In the genomic region with DNA sequence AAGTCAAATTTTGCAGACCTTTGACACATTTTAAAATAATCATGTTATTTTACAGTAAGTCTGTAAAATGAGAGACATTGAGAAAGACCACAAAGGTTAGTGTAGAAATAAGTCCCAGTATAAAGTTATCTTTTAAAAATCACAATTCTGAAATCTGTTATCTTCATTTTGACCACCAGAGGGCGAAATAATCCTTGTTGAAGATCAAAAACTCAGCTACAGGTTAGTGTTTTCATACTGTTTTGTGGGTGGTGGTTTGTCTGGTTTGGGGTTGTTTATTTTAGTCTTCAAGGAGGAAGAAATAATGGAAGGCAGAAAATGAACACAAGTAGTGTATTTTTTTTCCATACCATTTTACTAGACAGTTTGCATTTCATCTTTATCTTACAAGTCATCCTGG, we compare ENCODE assay signal across 10 mouse cellular contexts.
A peak's percentile ranks its signal among the peaks of the same experiment; 100 is the strongest.
DNase-seq lines count a peak whose midpoint lies in the region; ATAC-seq and TF ChIP-seq lines count a peak whose summit lies in the region.
"Had no signal": no experiment of that assay in that cellular context is flagged by ENCODE, and none has a peak within 500 bp of the region (broad histone marks: within the 10 kb centered on the region; RNA-seq: fewer than 3 reads in every experiment).

No protein-coding gene starts in this region.

- peak; percentile 39; the same call in 1 of the 2 replicates for TF ChIP-seq CTCF in lung, adult 2 months (IDR thresholded peaks at IDR 0.05; ENCODE audit: insufficient read depth, low read length)

- H3K27ac ChIP-seq in forebrain, embryonic 14.5 days (ENCODE audit: low read depth, low read length) = no peak overlapping the region
- no peak overlapping the region for H3K27ac ChIP-seq in forebrain, embryonic 13.5 days
- H3K27ac ChIP-seq in kidney, embryonic 16.5 days (ENCODE audit: low read length) = no peak overlapping the region

- H3K36me3 ChIP-seq in forebrain, embryonic 14.5 days (ENCODE audit: control insufficient read depth, insufficient read depth, low read length) = no peaks in the 10 kb centered on the region
- H3K36me3 ChIP-seq in forebrain, embryonic 13.5 days (ENCODE audit: poor library complexity, severe bottlenecking) = no peaks in the 10 kb centered on the region
- H3K36me3 ChIP-seq in kidney, embryonic 16.5 days (ENCODE audit: insufficient read depth, low read length) = no peaks in the 10 kb centered on the region

- TF ChIP-seq POLR2A in lung, adult 2 months (IDR thresholded peaks at IDR 0.05; ENCODE audit: borderline replicate concordance, extremely low read depth, low read depth, low read length) = no peak

- peak; percentile 78 for DNase-seq in forebrain, embryonic 14.5 days (ENCODE audit: low spot score)
- DNase-seq in lung, adult 2 months = no peak
- no peak for DNase-seq in lung, postnatal 4 days
- DNase-seq in c-Kit-positive CD71-positive TER-119-positive erythroid progenitor cells, embryonic 14.5 days (ENCODE audit: low spot score) = peak; percentile 10
- peak; percentile 15 for DNase-seq in retina, adult 2 months (ENCODE audit: low read depth, low spot score)
- DNase-seq in ovary, postnatal 36 days (ENCODE audit: low spot score) = no peak
- DNase-seq: layer of hippocampus, postnatal 36 days had no signal

- H3K4me1 ChIP-seq in forebrain, embryonic 14.5 days (ENCODE audit: control insufficient read depth, insufficient read depth, low read length) = no peaks in the 10 kb centered on the region
- no peaks in the 10 kb centered on the region for H3K4me1 ChIP-seq in forebrain, embryonic 13.5 days
- no peaks in the 10 kb centered on the region for H3K4me1 ChIP-seq in lung, adult 2 months (ENCODE audit: control insufficient read depth, insufficient read depth, low read length)
- H3K4me1 ChIP-seq in kidney, embryonic 16.5 days (ENCODE audit: insufficient read depth, low read length) = peaks cover 8% of the 10 kb centered on the region; the same call in 1 of the 2 replicates

- H3K4me3 ChIP-seq in forebrain, embryonic 14.5 days (ENCODE audit: low read depth, low read length) = no peak overlapping the region
- H3K4me3 ChIP-seq in forebrain, embryonic 13.5 days = no peak overlapping the region
- H3K4me3 ChIP-seq in lung, adult 2 months (replicated peaks; ENCODE audit: extremely low read depth, low read depth, low read length) = no peak overlapping the region
- H3K4me3 ChIP-seq in kidney, embryonic 16.5 days (ENCODE audit: low read length) = no peak overlapping the region
- H3K4me3 ChIP-seq: erythroblast, embryonic 14.5 days had no signal

- H3K4me2 ChIP-seq in forebrain, embryonic 14.5 days (ENCODE audit: low read length) = no peak overlapping the region
- H3K4me2 ChIP-seq in forebrain, embryonic 13.5 days = no peak overlapping the region
- H3K4me2 ChIP-seq in kidney, embryonic 16.5 days (replicated peaks; ENCODE audit: low read depth, low read length) = no peak overlapping the region

- no peaks in the 10 kb centered on the region for H3K9me3 ChIP-seq in forebrain, embryonic 14.5 days (replicated peaks; ENCODE audit: control insufficient read depth, low read length)
- no peaks in the 10 kb centered on the region for H3K9me3 ChIP-seq in forebrain, embryonic 13.5 days (replicated peaks)
- no peaks in the 10 kb centered on the region for H3K9me3 ChIP-seq in kidney, embryonic 16.5 days (ENCODE audit: low read length)

- H3K9ac ChIP-seq in forebrain, embryonic 14.5 days (ENCODE audit: low read length) = no peak overlapping the region
- no peak overlapping the region for H3K9ac ChIP-seq in forebrain, embryonic 13.5 days
- no peak overlapping the region for H3K9ac ChIP-seq in kidney, embryonic 16.5 days (replicated peaks; ENCODE audit: low read length)

- ATAC-seq in forebrain, embryonic 14.5 days = no peak
- ATAC-seq in forebrain, embryonic 13.5 days = no peak; the same call in 1 of the 2 replicates
- ATAC-seq in kidney, embryonic 16.5 days (ENCODE audit: low FRiP score, low TSS enrichment) = no peak

- 0% methylated on average over 1 of the region's 1 CpGs for WGBS in forebrain, embryonic 14.5 days
- 0% methylated on average over 1 of the region's 1 CpGs for WGBS in forebrain, embryonic 13.5 days
- WGBS in lung, adult 2 months = 0% methylated on average over 1 of the region's 1 CpGs
- WGBS in kidney, embryonic 16.5 days = 0% methylated on average over 1 of the region's 1 CpGs

- no peaks in the 10 kb centered on the region for H3K27me3 ChIP-seq in forebrain, embryonic 14.5 days (replicated peaks; ENCODE audit: control insufficient read depth, insufficient read depth, low read length)
- H3K27me3 ChIP-seq in forebrain, embryonic 13.5 days = no peaks in the 10 kb centered on the region
- no peaks in the 10 kb centered on the region for H3K27me3 ChIP-seq in kidney, embryonic 16.5 days (ENCODE audit: insufficient read depth, low read length)

Comparison
In these comparisons a context has a peak if more than half of its experiments do, and no peak if none do; other contexts are left out.
1. DNase-seq: peak in forebrain, embryonic 14.5 days (single experiment), c-Kit-positive CD71-positive TER-119-positive erythroid progenitor cells, embryonic 14.5 days (single experiment) and retina, adult 2 months (single experiment); none in lung, adult 2 months (single experiment), lung, postnatal 4 days (0 of 2) and ovary, postnatal 36 days (single experiment).